Mouse (Mus musculus) myocyte (in vitro differentiated cells): ENCODE data around the gene Xpo1. TPM values are rescaled to one million over a fixed set of nuclear protein-coding genes. Genes with fewer than 3 reads are reported as not detected.

ENCODE experiments used
- H3K27me3 ChIP-seq: one replicate; pipeline ENCODE4 v1.6.1; 2011; ENCODE audit not compliant: control insufficient read depth, insufficient read depth, insufficient read length
- H3K36me3 ChIP-seq: one replicate; pipeline ENCODE4 v1.6.1; 2011; ENCODE audit not compliant: control insufficient read depth, insufficient read depth
- H3K4me2 ChIP-seq: one replicate; pipeline ENCODE4 v1.6.1; 2011; ENCODE audit warnings: low read depth, control low read depth
- H3K4me3 ChIP-seq: one replicate; pipeline ENCODE4 v1.5.1; 2011; ENCODE audit warnings: mild to moderate bottlenecking, control low read depth, moderate library complexity
- H3K79me2 ChIP-seq: one replicate; pipeline ENCODE4 v1.6.1; 2011; ENCODE audit not compliant: control insufficient read depth, insufficient read depth
- H3ac ChIP-seq: one replicate; pipeline ENCODE4 v1.6.1; 2011; ENCODE audit not compliant: control insufficient read depth, insufficient read length
- CEBPB ChIP-seq: IDR thresholded peaks from 2 replicates; pipeline ENCODE4 v1.6.1; 2011; ENCODE audit warnings: mild to moderate bottlenecking, moderate library complexity; ENCODE audit not compliant: poor library complexity, insufficient read depth, severe bottlenecking
- E2F4 ChIP-seq: IDR thresholded peaks from one replicate; pipeline ENCODE4 v1.6.1; 2011; ENCODE audit warnings: mild to moderate bottlenecking, control low read depth, moderate library complexity; ENCODE audit not compliant: insufficient read depth
- MAX ChIP-seq: IDR thresholded peaks from one replicate; pipeline ENCODE4 v1.6.1; 2011; ENCODE audit warnings: low read depth, mild to moderate bottlenecking, control low read depth
- MYOD1 ChIP-seq, 3 experiments: IDR thresholded peaks; one replicate each; pipeline ENCODE4 v1.6.1; 2011; ENCODE audit warnings: control low read depth in 2 of 3, low read depth in 2 of 3, mild to moderate bottlenecking in 2 of 3, moderate library complexity in 1 of 3; ENCODE audit not compliant: insufficient read length in 2 of 3, control insufficient read depth in 1 of 3
- MYOG ChIP-seq, 3 experiments: IDR thresholded peaks; one replicate each; pipeline ENCODE4 v1.6.1; 2011; ENCODE audit warnings: control low read depth in 2 of 3, low read depth in 2 of 3, mild to moderate bottlenecking in 2 of 3; ENCODE audit not compliant: insufficient read length in 2 of 3, control insufficient read depth in 1 of 3, insufficient read depth in 1 of 3
- POLR2A ChIP-seq: IDR thresholded peaks from one replicate; pipeline ENCODE4 v1.6.1; 2011; ENCODE audit warnings: low read depth, mild to moderate bottlenecking, control low read depth, moderate library complexity; ENCODE audit not compliant: insufficient read length
- POLR2AphosphoS2 ChIP-seq: IDR thresholded peaks from one replicate; pipeline ENCODE4 v1.6.1; 2011; ENCODE audit warnings: low read depth, control low read depth; ENCODE audit not compliant: insufficient read length
- REST ChIP-seq: IDR thresholded peaks from one replicate; pipeline ENCODE4 v1.6.1; 2011; ENCODE audit warnings: mild to moderate bottlenecking, control low read depth, moderate library complexity; ENCODE audit not compliant: insufficient read depth, insufficient read length
- SRF ChIP-seq: IDR thresholded peaks from one replicate; pipeline ENCODE4 v1.6.1; 2011; ENCODE audit warnings: low read depth; ENCODE audit not compliant: control insufficient read depth, insufficient read length
- TCF12 ChIP-seq: IDR thresholded peaks from one replicate; pipeline ENCODE4 v1.6.1; 2011; ENCODE audit warnings: mild to moderate bottlenecking, control low read depth; ENCODE audit not compliant: poor library complexity, insufficient read depth, severe bottlenecking
- TCF3 ChIP-seq: IDR thresholded peaks from one replicate; pipeline ENCODE4 v1.6.1; 2011; ENCODE audit warnings: low read depth, control low read depth; ENCODE audit not compliant: insufficient read length
- USF1 ChIP-seq: IDR thresholded peaks from one replicate; pipeline ENCODE4 v1.6.1; 2011; ENCODE audit warnings: low read depth, mild to moderate bottlenecking, control low read depth, moderate library complexity
- polyA plus RNA-seq: library from polyadenylated mRNA; unstranded; fragments of >200 nt; fragmentation: generic; extraction: Trizol; gene quantifications from one replicate; pipeline ENCODE4 v1.2.1, GENCODE M21; 2012; ENCODE audit warnings: missing spikeins

Xpo1 gene
- polyA plus RNA-seq, 1 experiment: 20.8 TPM

GRCm38 (mm10) chr11:23329413-23329812, 73.6 kb downstream of the Xpo1 start:
- H3K79me2 ChIP-seq: peaks cover 79% of the 10 kb centered on the region
- H3K4me3 ChIP-seq: no peak overlapping the region
- no peak for TF ChIP-seq USF1
- TF ChIP-seq POLR2A: no peak
- TF ChIP-seq POLR2AphosphoS2: no peak
- TF ChIP-seq TCF12: no peak
- TF ChIP-seq MYOD1 (IDR thresholded peaks at IDR 0.05; ENCODE audit: control insufficient read depth in 1 of 3, insufficient read length in 2 of 3, low read depth in 2 of 3): no peak
- no peak for TF ChIP-seq E2F4
- no peak for TF ChIP-seq CEBPB
- TF ChIP-seq REST: no peak
- TF ChIP-seq TCF3: no peak
- no peak for TF ChIP-seq MYOG (IDR thresholded peaks at IDR 0.05; ENCODE audit: control insufficient read depth in 1 of 3, insufficient read depth in 1 of 3, insufficient read length in 2 of 3, low read depth in 2 of 3)
- TF ChIP-seq MAX: no peak
- no peak for TF ChIP-seq SRF
- H3K4me2 ChIP-seq: no peak overlapping the region
- H3K36me3 ChIP-seq: peaks cover 15% of the 10 kb centered on the region
- no peaks in the 10 kb centered on the region for H3K27me3 ChIP-seq
- no peak overlapping the region for H3ac ChIP-seq

- Histone ChIP-seq H3K27me3 (no peaks in the 10 kb centered on the region), H3K79me2 (peaks cover 56% of the 10 kb centered on the region), H3K36me3 (peaks cover 21% of the 10 kb centered on the region), H3K4me2 (no peak overlapping the region), H3ac (no peak overlapping the region), H3K4me3 (no peak overlapping the region)
- TF ChIP-seq POLR2A: no peak
- no peak for TF ChIP-seq CEBPB
- TF ChIP-seq E2F4: no peak
These were observed 76.3 kb downstream of the Xpo1 start for GRCm38 (mm10) chr11:23332136-23332535.

DNA sequence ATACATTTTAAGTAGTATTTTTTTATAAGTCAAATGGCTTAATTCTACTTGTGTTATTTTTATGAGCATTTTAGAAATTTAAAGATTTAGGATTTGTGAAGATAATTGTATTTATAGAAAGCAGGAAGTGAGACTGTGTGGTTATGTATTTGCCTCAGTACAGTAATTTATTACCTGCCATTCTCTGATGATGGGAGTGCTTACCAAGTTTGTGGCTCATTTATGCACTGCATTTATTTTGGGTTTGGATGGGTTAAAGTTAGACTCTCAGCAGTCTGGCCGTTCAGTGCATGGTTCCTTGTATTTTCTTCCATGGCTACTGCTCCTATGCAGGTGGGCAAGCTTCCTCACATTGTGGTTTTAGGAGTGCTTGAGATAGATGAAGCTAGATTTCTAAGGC, 79.3 kb downstream of the Xpo1 start:
- Histone ChIP-seq H3ac (no peak overlapping the region), H3K79me2 (peaks cover 27% of the 10 kb centered on the region), H3K4me3 (no peak overlapping the region), H3K4me2 (no peak overlapping the region), H3K36me3 (peaks cover 20% of the 10 kb centered on the region), H3K27me3 (no peaks in the 10 kb centered on the region)
- no peak for TF ChIP-seq TCF12
- no peak for TF ChIP-seq USF1
- TF ChIP-seq MYOG (IDR thresholded peaks at IDR 0.05; ENCODE audit: control insufficient read depth in 1 of 3, insufficient read depth in 1 of 3, insufficient read length in 2 of 3, low read depth in 2 of 3): no peak
- no peak for TF ChIP-seq POLR2A
- TF ChIP-seq REST: no peak
- no peak for TF ChIP-seq E2F4

Other genes starting within 250 kb of the Xpo1 start
- gene Fam161a, start 248.5 kb upstream of the Xpo1 start, polyA plus RNA-seq: 0.77 TPM
- gene Usp34, start 50.9 kb downstream of the Xpo1 start, polyA plus RNA-seq: 7.2 TPM
- 31.1 TPM for gene Ahsa2, start 242.0 kb downstream of the Xpo1 start, polyA plus RNA-seq